Mouse (Mus musculus) kidney, adult 2 months (tissue): ENCODE results near the gene Angptl3. TPM values are rescaled to one million over a fixed set of nuclear protein-coding genes. Genes with fewer than 3 reads are reported as not detected.

Experiments
- DNase-seq: peaks from one replicate; pipeline ENCODE4 v3.0.0; 2021
- H3K27ac ChIP-seq: fragments of 200-500 bp; 2 replicates; pipeline ENCODE4 v1.5.1; 2012; ENCODE audit warnings: low read depth, low read length, control low read depth, inconsistent platforms; ENCODE audit not compliant: insufficient read depth
- H3K27me3 ChIP-seq: fragments of 200-500 bp; replicated peaks from 2 replicates; pipeline ENCODE4 v1.6.1; 2012; ENCODE audit warnings: mild to moderate bottlenecking, moderate library complexity, low read length, inconsistent platforms; ENCODE audit not compliant: control insufficient read depth, insufficient read depth
- H3K36me3 ChIP-seq: fragments of 200-500 bp; 2 replicates; pipeline ENCODE4 v1.6.1; 2012; ENCODE audit warnings: mild to moderate bottlenecking, moderate library complexity, low read length, inconsistent platforms; ENCODE audit not compliant: control insufficient read depth, insufficient read depth
- H3K4me1 ChIP-seq: fragments of 200-500 bp; 2 replicates; pipeline ENCODE4 v1.6.1; 2011; ENCODE audit warnings: low read length; ENCODE audit not compliant: control insufficient read depth, insufficient read depth
- H3K4me3 ChIP-seq: fragments of 200-500 bp; 2 replicates; pipeline ENCODE4 v1.5.1; 2011; ENCODE audit warnings: mild to moderate bottlenecking, low read depth, low read length, control low read depth; ENCODE audit not compliant: insufficient read depth
- CTCF ChIP-seq: fragments of 200-500 bp; conservative IDR thresholded peaks from 2 replicates; pipeline ENCODE4 v1.5.1; 2011; ENCODE audit warnings: low read depth, mild to moderate bottlenecking, control low read depth, low read length, moderate library complexity, mixed read lengths; ENCODE audit not compliant: insufficient read depth, insufficient read length
- POLR2A ChIP-seq: fragments of 200-500 bp; IDR thresholded peaks from one replicate; pipeline ENCODE4 v1.6.1; 2011; ENCODE audit warnings: low read depth, low read length, control low read depth
- WGBS: fragments of 180-500 bp; shearing (Covaris S2); methylation state at CpG from one replicate; pipeline ENCODE4 v1.1.7; 2018; 5-methylcytosine and 5-hydroxymethylcytosine counted together
- polyA plus RNA-seq: library from polyadenylated mRNA; depleted of rRNA; stranded (reverse); fragments of >200 nt; gene quantifications from 2 replicates; pipeline ENCODE4 v1.2.3, GENCODE M21; 2012; rRNA removed

Gene Angptl3
- polyA plus RNA-seq, 1 experiment = 12.9 TPM

DNA sequence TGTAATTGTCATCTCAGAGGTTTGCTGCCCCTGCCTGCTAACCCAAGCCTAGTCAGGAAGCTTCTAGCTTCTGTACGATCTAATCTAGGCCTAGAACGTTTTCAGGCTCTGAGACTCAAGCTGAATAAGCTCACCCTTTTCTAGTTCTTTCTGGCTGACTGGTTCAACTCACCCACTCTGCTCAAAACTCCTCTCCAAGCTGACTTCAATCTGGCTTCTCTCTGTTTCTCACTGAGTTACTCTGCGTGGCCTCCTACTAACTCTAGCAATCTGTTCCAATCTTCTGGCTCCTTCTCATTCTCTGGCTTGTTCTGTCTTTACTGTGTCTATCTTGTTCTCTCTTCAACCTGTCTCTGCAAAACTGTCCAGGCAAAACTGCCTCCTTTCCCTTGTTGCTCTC, 53.1 kb downstream of the Angptl3 start:
- no peaks in the 10 kb centered on the region for H3K36me3 ChIP-seq
- no peak overlapping the region for H3K4me3 ChIP-seq
- no peaks in the 10 kb centered on the region for H3K4me1 ChIP-seq
- no peaks in the 10 kb centered on the region for H3K27me3 ChIP-seq
- no peak for DNase-seq
- H3K27ac ChIP-seq = no peak overlapping the region
- no peak for TF ChIP-seq POLR2A
- no peak for TF ChIP-seq CTCF
- 73% methylated on average over 3 of the region's 3 CpGs for WGBS

DNA sequence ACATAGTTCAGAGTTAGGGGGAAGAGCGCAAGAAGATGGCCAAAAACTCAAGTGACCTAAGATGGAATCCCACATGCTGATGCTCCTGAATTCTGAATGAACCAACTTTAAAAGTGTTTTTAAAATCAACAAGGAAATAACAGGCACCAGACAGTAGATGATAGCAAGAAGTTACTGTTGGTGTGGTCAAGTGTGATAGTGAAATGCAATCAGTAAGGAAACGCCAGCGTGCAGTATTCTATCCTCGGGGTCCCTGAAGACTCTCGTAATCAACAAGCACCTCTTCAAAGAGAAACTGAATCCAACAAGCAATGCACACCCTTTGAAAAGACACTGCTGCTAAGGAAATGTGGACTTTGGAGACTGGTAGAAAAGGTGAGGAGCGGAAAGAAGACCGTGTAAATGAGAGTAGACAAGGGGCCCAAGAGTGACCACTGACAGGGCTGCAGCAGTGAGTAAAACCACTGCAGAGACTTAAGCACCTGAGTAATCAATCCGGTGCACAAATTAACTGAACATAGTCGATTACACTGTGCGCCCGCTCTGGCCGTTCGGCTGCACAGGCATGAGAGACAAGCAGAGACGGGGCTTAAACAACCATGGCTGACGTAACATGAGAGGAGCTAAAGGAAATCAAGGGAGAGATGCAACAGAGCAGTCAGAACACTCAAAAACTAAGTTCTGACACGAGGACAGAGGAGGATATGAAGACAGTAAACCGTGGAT, 57.2 kb downstream of the Angptl3 start:
- WGBS = 83% methylated on average over 17 of the region's 17 CpGs
- no peak for DNase-seq
- no peaks in the 10 kb centered on the region for H3K27me3 ChIP-seq
- no peak overlapping the region for H3K4me3 ChIP-seq
- H3K36me3 ChIP-seq = no peaks in the 10 kb centered on the region
- no peak for TF ChIP-seq POLR2A
- TF ChIP-seq CTCF = no peak
- H3K4me1 ChIP-seq = 0 out of 2 replicates have a peak, but pooled peaks cover 3% of the 10 kb centered on the region
- H3K27ac ChIP-seq = no peak overlapping the region

DNA sequence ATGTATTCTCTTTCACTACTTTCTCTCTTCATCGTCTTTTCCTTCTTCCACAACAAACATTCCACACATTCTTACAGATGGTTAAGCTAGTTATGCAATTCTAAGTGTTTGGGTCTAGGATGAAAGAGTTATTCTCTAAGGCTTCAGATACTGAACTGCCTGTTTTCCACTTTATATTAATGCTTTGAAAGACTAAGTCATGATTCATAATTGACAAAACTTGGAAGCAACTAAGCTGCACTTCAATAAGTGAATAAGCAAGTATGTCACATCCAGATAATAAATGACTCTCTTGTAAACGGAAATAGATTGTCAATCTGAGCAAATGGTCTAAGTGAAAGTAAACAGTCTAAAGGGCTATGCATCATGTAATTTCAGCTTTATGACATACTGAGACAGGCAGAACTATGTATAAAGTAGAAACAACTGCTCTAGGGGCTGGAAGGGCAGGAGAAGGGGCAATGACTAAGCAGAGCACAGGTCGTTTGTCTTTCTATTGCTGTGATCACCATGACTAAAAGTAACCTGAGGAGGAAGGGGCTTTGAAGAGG, 60.5 kb downstream of the Angptl3 start:
- no peak overlapping the region for H3K4me3 ChIP-seq
- no peak for TF ChIP-seq CTCF
- TF ChIP-seq POLR2A = no peak
- H3K4me1 ChIP-seq = 0 out of 2 replicates have a peak, but pooled peaks cover 8% of the 10 kb centered on the region
- H3K27me3 ChIP-seq = no peaks in the 10 kb centered on the region
- no peak for DNase-seq
- no peaks in the 10 kb centered on the region for H3K36me3 ChIP-seq
- 33% methylated on average over 3 of the region's 3 CpGs for WGBS
- no peak overlapping the region for H3K27ac ChIP-seq

DNA sequence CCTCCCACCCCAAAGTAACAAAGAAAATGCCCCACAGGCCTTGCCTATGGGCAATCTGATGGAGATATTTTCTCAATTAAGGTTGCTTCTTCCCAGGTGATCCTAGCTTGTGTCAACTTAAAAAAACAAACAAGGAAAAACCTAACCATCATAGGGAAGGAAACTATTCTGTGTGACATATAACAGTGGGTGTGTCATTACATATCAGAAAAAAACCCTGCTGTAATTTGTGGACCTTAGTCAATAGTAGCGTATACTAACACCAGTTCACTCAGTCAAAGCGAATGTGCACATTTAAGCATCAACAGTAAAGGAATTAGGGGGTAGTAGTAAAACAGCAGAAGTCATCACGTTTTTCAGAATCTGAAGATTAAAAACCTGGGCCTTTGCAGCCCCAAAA, 61.0 kb downstream of the Angptl3 start:
- no peak overlapping the region for H3K27ac ChIP-seq
- H3K36me3 ChIP-seq = no peaks in the 10 kb centered on the region
- 78% methylated on average over 3 of the region's 3 CpGs for WGBS
- DNase-seq = no peak
- no peak overlapping the region for H3K4me3 ChIP-seq
- TF ChIP-seq CTCF = no peak
- no peak for TF ChIP-seq POLR2A
- 0 out of 2 replicates have a peak, but pooled peaks cover 8% of the 10 kb centered on the region for H3K4me1 ChIP-seq
- no peaks in the 10 kb centered on the region for H3K27me3 ChIP-seq

Other genes starting within 250 kb of the Angptl3 start
- 3.2 and 3.5 TPM in 2 replicates for gene Kank4, start 213.4 kb upstream of the Angptl3 start, polyA plus RNA-seq
- not detected in 2 replicates for gene I0C0044D17Rik, start 207.1 kb upstream of the Angptl3 start, polyA plus RNA-seq
- gene Usp1, start 107.1 kb upstream of the Angptl3 start, polyA plus RNA-seq = 21.2 and 34.0 TPM in 2 replicates
- gene Dock7, start 90.0 kb downstream of the Angptl3 start, polyA plus RNA-seq = 20.6 and 21.9 TPM in 2 replicates
- gene Atg4c, start 163.0 kb downstream of the Angptl3 start, polyA plus RNA-seq = 5.4 and 6.9 TPM in 2 replicates